Mouse (Mus musculus): ENCODE measurements around the gene Rnf217.

Rnf217 gene

GRCm38 (mm10) chr10:31555433-31555960 is 53.5 kb downstream of the Rnf217 start:
- in situ Hi-C loops (cut with MboI, MseI): no loop called here

GRCm38 (mm10) chr10:31553302-31553701 is 55.7 kb downstream of the Rnf217 start:
- in situ Hi-C loops (cut with MboI, MseI): no loop called here

- in situ Hi-C loops (cut with MboI, MseI): no loop called here
Observed at GRCm38 (mm10) chr10:31551850-31552249, 57.1 kb downstream of the Rnf217 start.

- in situ Hi-C loops (cut with MboI, MseI): no loop called here
Observed at GRCm38 (mm10) chr10:31551362-31551761, 57.6 kb downstream of the Rnf217 start.

GRCm38 (mm10) chr10:31547156-31547555 is 61.8 kb downstream of the Rnf217 start:
- in situ Hi-C loops (cut with MboI, MseI): no loop called here

GRCm38 (mm10) chr10:31544149-31544942 is 64.6 kb downstream of the Rnf217 start:
- in situ Hi-C loops (cut with MboI, MseI): no loop called here

GRCm38 (mm10) chr10:31540518-31540917 is 68.5 kb downstream of the Rnf217 start:
- in situ Hi-C loops (cut with MboI, MseI): no loop called here

GRCm38 (mm10) chr10:31539351-31539750 is 69.6 kb downstream of the Rnf217 start:
- in situ Hi-C loops (cut with MboI, MseI): no loop called here

- in situ Hi-C loops (cut with MboI, MseI): no loop called here
Observed at GRCm38 (mm10) chr10:31538721-31539120, 70.3 kb downstream of the Rnf217 start.

GRCm38 (mm10) chr10:31538243-31538642 is 70.7 kb downstream of the Rnf217 start:
- in situ Hi-C loops (cut with MboI, MseI): no loop called here

GRCm38 (mm10) chr10:31537213-31537612 is 71.8 kb downstream of the Rnf217 start:
- in situ Hi-C loops (cut with MboI, MseI): no loop called here

- in situ Hi-C loops (cut with MboI, MseI): no loop called here
Observed at GRCm38 (mm10) chr10:31535046-31535445, 73.9 kb downstream of the Rnf217 start.

GRCm38 (mm10) chr10:31533270-31533826 is 75.6 kb downstream of the Rnf217 start:
- in situ Hi-C loops (cut with MboI, MseI): no loop called here

- in situ Hi-C loops (cut with MboI, MseI): no loop called here
Observed at GRCm38 (mm10) chr10:31532782-31533181, 76.2 kb downstream of the Rnf217 start.

GRCm38 (mm10) chr10:31528297-31528984 is 80.5 kb downstream of the Rnf217 start:
- in situ Hi-C loops (cut with MboI, MseI): no loop called here

GRCm38 (mm10) chr10:31525705-31526104 is 83.3 kb downstream of the Rnf217 start:
- in situ Hi-C loops (cut with MboI, MseI): no loop called here

GRCm38 (mm10) chr10:31519420-31519819 is 89.6 kb downstream of the Rnf217 start:
- in situ Hi-C loops (cut with MboI, MseI): no loop called here

- in situ Hi-C loops (cut with MboI, MseI): no loop called here
Observed at GRCm38 (mm10) chr10:31518210-31518609, 90.8 kb downstream of the Rnf217 start.

- in situ Hi-C loops (cut with MboI, MseI): no loop called here
Observed at GRCm38 (mm10) chr10:31517192-31517591, 91.8 kb downstream of the Rnf217 start.

- in situ Hi-C loops (cut with MboI, MseI): no loop called here
Observed at GRCm38 (mm10) chr10:31515897-31516296, 93.1 kb downstream of the Rnf217 start.

GRCm38 (mm10) chr10:31504134-31504551 is 104.8 kb downstream of the Rnf217 start:
- in situ Hi-C loops (cut with MboI, MseI): no loop called here

- in situ Hi-C loops (cut with MboI, MseI): no loop called here
Observed at GRCm38 (mm10) chr10:31503542-31504133, 105.3 kb downstream of the Rnf217 start.

All from T-helper 17 cell (primary cell).